Mouse (Mus musculus) heart, embryonic 11.5 days (tissue): ENCODE results near the gene Gm9945. TPM values are rescaled to one million over a fixed set of nuclear protein-coding genes. Genes with fewer than 3 reads are reported as not detected.
A peak's percentile ranks its signal among the peaks of the same experiment; 100 is the strongest.

Experiments used
- ATAC-seq: fragments of 200-750 bp; cut with Nextera tagmentation; replicated peaks from 2 replicates; pipeline ENCODE4 v1.8.0; 2017; ENCODE audit warnings: moderate library complexity; ENCODE audit not compliant: insufficient number of reproducible peaks, low FRiP score, low TSS enrichment
- H3K27ac ChIP-seq: fragments of 300-500 bp; sonication (generic); 2 replicates; pipeline ENCODE4 v1.5.1; 2014; ENCODE audit warnings: mild to moderate bottlenecking, low read depth, low read length
- H3K27me3 ChIP-seq: fragments of 300-500 bp; sonication (generic); 2 replicates; pipeline ENCODE4 v1.6.1; 2014; ENCODE audit warnings: mild to moderate bottlenecking, low read length, mixed read lengths; ENCODE audit not compliant: control insufficient read depth, insufficient read depth
- H3K36me3 ChIP-seq: fragments of 300-500 bp; sonication (generic); 2 replicates; pipeline ENCODE4 v1.6.1; 2014; ENCODE audit warnings: mild to moderate bottlenecking, low read length, moderate library complexity, mixed read lengths; ENCODE audit not compliant: control insufficient read depth, insufficient read depth
- H3K4me1 ChIP-seq: fragments of 300-500 bp; sonication (generic); 2 replicates; pipeline ENCODE4 v1.6.1; 2014; ENCODE audit warnings: low read length; ENCODE audit not compliant: control insufficient read depth, insufficient read depth
- H3K4me2 ChIP-seq: fragments of 300-500 bp; sonication (generic); 2 replicates; pipeline ENCODE4 v1.6.1; 2014; ENCODE audit warnings: mild to moderate bottlenecking, moderate library complexity
- H3K4me3 ChIP-seq: fragments of 300-500 bp; sonication (generic); 2 replicates; pipeline ENCODE4 v1.5.1; 2014; ENCODE audit warnings: low read depth, low read length
- H3K9ac ChIP-seq: fragments of 300-500 bp; sonication (generic); 2 replicates; pipeline ENCODE4 v1.6.1; 2014; ENCODE audit warnings: mild to moderate bottlenecking, low read depth, low read length, moderate library complexity
- H3K9me3 ChIP-seq: fragments of 300-500 bp; sonication (generic); replicated peaks from 2 replicates; pipeline ENCODE4 v1.6.1; 2016; ENCODE audit warnings: low read length; ENCODE audit not compliant: control insufficient read depth
- WGBS: fragments of 180-500 bp; shearing (Covaris S2); extraction: QIAGEN DNeasy Blood & Tissue Kit; methylation state at CpG from one replicate; pipeline ENCODE4 v1.1.7; 2014; ENCODE audit not compliant: insufficient replicate concordance; 5-methylcytosine and 5-hydroxymethylcytosine counted together
- polyA plus RNA-seq: library from polyadenylated mRNA; unstranded; fragments of >200 nt; fragmentation: Nextera tagmentation; extraction: Ambion mirVana; gene quantifications from 2 replicates; pipeline ENCODE4 v1.2.1, GENCODE M21; 2014

The Gm9945 gene
- polyA plus RNA-seq, 1 experiment from 2014 or later: 0.29 TPM

- Histone ChIP-seq H3K9me3 (no peaks in the 10 kb centered on the region), H3K4me2 (no peak overlapping the region), H3K27me3 (no peaks in the 10 kb centered on the region), H3K4me3 (no peak overlapping the region), H3K27ac (no peak overlapping the region), H3K9ac (no peak overlapping the region), H3K36me3 (no peaks in the 10 kb centered on the region), H3K4me1 (peaks cover 12% of the 10 kb centered on the region)
- 63% methylated on average over 6 of the region's 6 CpGs for WGBS
- no peak for ATAC-seq
Measured at GRCm38 (mm10) chr11:53495417-53495816, 15.5 kb downstream of the Gm9945 start.

- peaks cover 8% of the 10 kb centered on the region for H3K4me1 ChIP-seq
- WGBS: 80% methylated on average over 6 of the region's 6 CpGs
- H3K4me3 ChIP-seq: no peak overlapping the region
Measured at GRCm38 (mm10) chr11:53496946-53497345, 17.0 kb downstream of the Gm9945 start.

GRCm38 (mm10) chr11:53500569-53500968 is 20.6 kb downstream of the Gm9945 start:
- 8% methylated on average over 11 of the region's 11 CpGs for WGBS

More at GRCm38 (mm10) chr11:53496946-53497345, 17.0 kb downstream of the Gm9945 start:
- no peaks in the 10 kb centered on the region for H3K27me3 ChIP-seq
- H3K36me3 ChIP-seq: no peaks in the 10 kb centered on the region
- H3K9me3 ChIP-seq: no peaks in the 10 kb centered on the region
- H3K27ac ChIP-seq: no peak overlapping the region
- H3K9ac ChIP-seq: no peak overlapping the region
- no peak for ATAC-seq
- H3K4me2 ChIP-seq: no peak overlapping the region

GRCm38 (mm10) chr11:53502039-53502765 is 22.2 kb downstream of the Gm9945 start:
- Histone ChIP-seq H3K27ac (no peak overlapping the region), H3K9me3 (no peaks in the 10 kb centered on the region), H3K9ac (no peak overlapping the region), H3K36me3 (no peaks in the 10 kb centered on the region), H3K4me3 (no peak overlapping the region), H3K27me3 (no peaks in the 10 kb centered on the region), H3K4me1 (0 out of 2 replicates have a peak, but pooled peaks cover 2% of the 10 kb centered on the region), H3K4me2 (no peak overlapping the region)
- 68% methylated on average over 8 of the region's 8 CpGs for WGBS
- ATAC-seq: no peak

More at GRCm38 (mm10) chr11:53500569-53500968, 20.6 kb downstream of the Gm9945 start:
- ATAC-seq: no peak
- Histone ChIP-seq H3K9me3 (no peaks in the 10 kb centered on the region), H3K4me3 (no peak overlapping the region), H3K4me2 (peak overlapping the region; percentile 17), H3K4me1 (0 out of 2 replicates have a peak, but pooled peaks cover 2% of the 10 kb centered on the region), H3K9ac (no peak overlapping the region), H3K27me3 (no peaks in the 10 kb centered on the region), H3K36me3 (no peaks in the 10 kb centered on the region), H3K27ac (no peak overlapping the region)

GRCm38 (mm10) chr11:53503738-53504137 is 23.8 kb downstream of the Gm9945 start:
- Histone ChIP-seq H3K4me3 (no peak overlapping the region), H3K27me3 (no peaks in the 10 kb centered on the region), H3K9me3 (no peaks in the 10 kb centered on the region), H3K27ac (no peak overlapping the region), H3K9ac (no peak overlapping the region), H3K4me1 (0 out of 2 replicates have a peak, but pooled peaks cover 2% of the 10 kb centered on the region), H3K4me2 (no peak overlapping the region), H3K36me3 (no peaks in the 10 kb centered on the region)
- WGBS: 66% methylated on average over 5 of the region's 5 CpGs
- no peak for ATAC-seq

- Histone ChIP-seq H3K27me3 (no peaks in the 10 kb centered on the region), H3K9me3 (no peaks in the 10 kb centered on the region), H3K27ac (no peak overlapping the region), H3K4me3 (no peak overlapping the region), H3K4me2 (no peak overlapping the region), H3K9ac (no peak overlapping the region), H3K4me1 (0 out of 2 replicates have a peak, but pooled peaks cover 2% of the 10 kb centered on the region), H3K36me3 (no peaks in the 10 kb centered on the region)
- 87% methylated on average over 8 of the region's 8 CpGs for WGBS
- no peak for ATAC-seq
Measured at GRCm38 (mm10) chr11:53504376-53504775, 24.4 kb downstream of the Gm9945 start.

GRCm38 (mm10) chr11:53505026-53505663 is 25.2 kb downstream of the Gm9945 start:
- H3K27me3 ChIP-seq: no peaks in the 10 kb centered on the region
- WGBS: 66% methylated on average over 5 of the region's 5 CpGs
- no peak overlapping the region for H3K4me2 ChIP-seq
- no peaks in the 10 kb centered on the region for H3K9me3 ChIP-seq
- H3K9ac ChIP-seq: no peak overlapping the region
- H3K36me3 ChIP-seq: no peaks in the 10 kb centered on the region
- no peak overlapping the region for H3K4me3 ChIP-seq
- no peak for ATAC-seq
- H3K27ac ChIP-seq: no peak overlapping the region
- H3K4me1 ChIP-seq: 0 out of 2 replicates have a peak, but pooled peaks cover 2% of the 10 kb centered on the region

GRCm38 (mm10) chr11:53507098-53507805 is 27.3 kb downstream of the Gm9945 start:
- no peak overlapping the region for H3K27ac ChIP-seq
- no peak for ATAC-seq
- WGBS: 86% methylated on average over 9 of the region's 9 CpGs
- no peak overlapping the region for H3K9ac ChIP-seq
- H3K9me3 ChIP-seq: no peaks in the 10 kb centered on the region
- H3K4me3 ChIP-seq: no peak overlapping the region
- H3K27me3 ChIP-seq: no peaks in the 10 kb centered on the region
- H3K36me3 ChIP-seq: no peaks in the 10 kb centered on the region
- no peak overlapping the region for H3K4me2 ChIP-seq
- H3K4me1 ChIP-seq: no peaks in the 10 kb centered on the region
